Mouse (Mus musculus): ENCODE results near the gene BC037034.

GRCm38 (mm10) chr5:138281798-138282197 lies 18.0 kb upstream of the BC037034 start:
- TF ChIP-seq CTCF (IDR thresholded peaks at IDR 0.05; ENCODE audit: low read depth, low read length) (no peak), GATA1 (IDR thresholded peaks at IDR 0.05; ENCODE audit: borderline replicate concordance, low read length) (no peak), POLR2AphosphoS5 (IDR thresholded peaks at IDR 0.05; ENCODE audit: insufficient replicate concordance, low read depth, low read length) (no peak), TAL1 (conservative IDR thresholded peaks at IDR 0.05; ENCODE audit: low read depth, low read length) (no peak), GATA2 (IDR thresholded peaks at IDR 0.05; ENCODE audit: borderline replicate concordance, low read depth, low read length) (no peak)
